Mouse (Mus musculus) lung, adult 2 months (tissue): ENCODE measurements around the gene Spns2.

ENCODE experiments used
- CTCF ChIP-seq: fragments of 200-500 bp; IDR thresholded peaks from 2 replicates; pipeline ENCODE4 v1.5.1; 2011; ENCODE audit warnings: mild to moderate bottlenecking, low read length, control low read depth; ENCODE audit not compliant: insufficient read depth
- POLR2A ChIP-seq: fragments of 200-500 bp; IDR thresholded peaks from 2 replicates; pipeline ENCODE4 v1.6.1; 2011; ENCODE audit warnings: low read depth, mild to moderate bottlenecking, control low read depth, low read length, borderline replicate concordance; ENCODE audit errors: extremely low read depth

DNA sequence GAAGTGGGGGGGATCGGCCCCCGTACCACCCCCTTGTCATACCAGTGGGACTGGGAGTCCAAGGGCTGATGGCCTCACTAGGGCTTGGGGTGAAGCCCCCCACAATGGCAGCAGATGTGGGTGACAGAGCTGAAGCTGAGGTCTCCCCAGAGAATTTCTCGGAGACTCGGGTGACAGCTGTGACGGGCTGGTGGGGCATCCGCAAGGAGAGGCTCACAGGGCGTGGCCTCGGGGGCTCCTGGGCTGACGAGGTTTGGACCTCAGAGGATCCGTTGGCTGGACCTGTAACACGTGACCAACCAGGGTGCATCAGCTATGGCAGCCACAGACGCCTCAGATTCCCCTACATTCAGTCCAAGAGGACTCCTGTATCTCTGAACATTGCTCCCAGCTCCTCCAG is 86.7 kb downstream of the Spns2 start:
- no peak for TF ChIP-seq POLR2A
- no peak for TF ChIP-seq CTCF
